Comparison of ENCODE assay signal across 11 mouse cellular contexts in the genomic region with DNA sequence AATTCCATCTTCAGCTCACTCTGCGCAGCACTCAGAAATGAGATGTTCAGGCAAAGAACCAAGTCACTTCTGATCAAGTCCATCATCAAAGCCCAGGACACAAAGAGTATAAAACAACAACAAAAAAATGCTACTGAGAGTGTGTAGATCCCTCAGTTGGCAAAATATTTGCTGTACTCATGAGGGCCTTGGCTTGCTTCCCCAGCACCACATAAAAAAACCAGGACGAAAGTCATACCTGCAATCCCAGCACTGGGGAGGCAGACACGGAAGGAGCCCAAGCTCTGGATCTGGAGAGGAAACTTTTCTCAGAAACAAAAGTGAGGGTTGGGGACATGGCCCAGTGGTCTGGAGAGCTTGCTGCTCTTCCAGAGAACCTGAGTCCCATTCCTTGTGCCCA.
DNase-seq lines count a peak whose midpoint lies in the region; ATAC-seq and TF ChIP-seq lines count a peak whose summit lies in the region.
"Had no signal": no experiment of that assay in that cellular context is flagged by ENCODE, and none has a peak within 500 bp of the region (broad histone marks: within the 10 kb centered on the region; RNA-seq: fewer than 3 reads in every experiment).

No protein-coding gene starts in this region.

- no peak for TF ChIP-seq POLR2A in small intestine, adult 2 months (IDR thresholded peaks at IDR 0.05; ENCODE audit: low read depth, low read length)

- 0 out of 2 replicates have a peak, but pooled peaks cover 3% of the 10 kb centered on the region for H3K9me3 ChIP-seq in intestine, embryonic 14.5 days (ENCODE audit: control insufficient read depth, low read length)
- no peaks in the 10 kb centered on the region for H3K9me3 ChIP-seq in intestine, postnatal 0 days (ENCODE audit: control insufficient read depth)
- H3K9me3 ChIP-seq in neural tube, embryonic 13.5 days, result no peaks in the 10 kb centered on the region
- H3K9me3 ChIP-seq: midbrain, embryonic 12.5 days had no signal

- no peaks in the 10 kb centered on the region for H3K4me1 ChIP-seq in intestine, embryonic 14.5 days (replicated peaks; ENCODE audit: control insufficient read depth, insufficient read depth, low read length)
- H3K4me1 ChIP-seq in intestine, postnatal 0 days (replicated peaks; ENCODE audit: control insufficient read depth, insufficient read depth, low read length), result no peaks in the 10 kb centered on the region
- 0 out of 2 replicates have a peak, but pooled peaks cover 3% of the 10 kb centered on the region for H3K4me1 ChIP-seq in neural tube, embryonic 13.5 days (replicated peaks)
- no peaks in the 10 kb centered on the region; the same call in 1 of the 2 replicates for H3K4me1 ChIP-seq in small intestine, adult 2 months (ENCODE audit: control insufficient read depth, insufficient read depth, insufficient read length, low read length)
- H3K4me1 ChIP-seq: midbrain, embryonic 12.5 days had no signal

- H3K27me3 ChIP-seq in intestine, embryonic 14.5 days (replicated peaks; ENCODE audit: control insufficient read depth, insufficient read depth, low read length), result no peaks in the 10 kb centered on the region
- H3K27me3 ChIP-seq in intestine, postnatal 0 days (replicated peaks; ENCODE audit: control insufficient read depth, insufficient read depth, low read length), result no peaks in the 10 kb centered on the region
- no peaks in the 10 kb centered on the region for H3K27me3 ChIP-seq in neural tube, embryonic 13.5 days
- H3K27me3 ChIP-seq in small intestine, adult 2 months (ENCODE audit: control insufficient read depth, insufficient read depth, low read length), result no peaks in the 10 kb centered on the region
- H3K27me3 ChIP-seq: midbrain, embryonic 12.5 days had no signal

- H3K4me2 ChIP-seq in intestine, embryonic 14.5 days (ENCODE audit: low read length), result no peak overlapping the region
- no peak overlapping the region for H3K4me2 ChIP-seq in intestine, postnatal 0 days (replicated peaks; ENCODE audit: low read depth)
- H3K4me2 ChIP-seq in neural tube, embryonic 13.5 days, result no peak overlapping the region
- H3K4me2 ChIP-seq: midbrain, embryonic 12.5 days had no signal

- no peak overlapping the region for H3K4me3 ChIP-seq in intestine, embryonic 14.5 days (ENCODE audit: low read depth, low read length)
- no peak overlapping the region for H3K4me3 ChIP-seq in intestine, postnatal 0 days (ENCODE audit: low read depth, low read length)
- H3K4me3 ChIP-seq in neural tube, embryonic 13.5 days, result no peak overlapping the region
- H3K4me3 ChIP-seq in small intestine, adult 2 months (ENCODE audit: low read depth, low read length), result no peak overlapping the region
- H3K4me3 ChIP-seq: midbrain, embryonic 12.5 days had no signal

- H3K27ac ChIP-seq in intestine, embryonic 14.5 days (ENCODE audit: low read depth), result 0 out of 2 replicates have a peak overlapping the region, but pooled peaks have one; percentile 51
- no peak overlapping the region for H3K27ac ChIP-seq in intestine, postnatal 0 days (ENCODE audit: low read depth, low read length)
- 0 out of 2 replicates have a peak overlapping the region, but pooled peaks have one; percentile 15 for H3K27ac ChIP-seq in neural tube, embryonic 13.5 days (replicated peaks)
- peak overlapping the region; percentile 28; the same call in 1 of the 2 replicates for H3K27ac ChIP-seq in small intestine, adult 2 months (ENCODE audit: insufficient read depth, low read depth, low read length)
- H3K27ac ChIP-seq: midbrain, embryonic 12.5 days had no signal

- no peak for TF ChIP-seq CTCF in intestine, postnatal 0 days (IDR thresholded peaks at IDR 0.05; ENCODE audit: low read depth)
- TF ChIP-seq CTCF in small intestine, adult 2 months (IDR thresholded peaks at IDR 0.05; ENCODE audit: extremely low read depth, insufficient read length, insufficient replicate concordance, low read depth, low read length), result no peak

- DNase-seq in heart, adult 11 months, result peak; percentile 76
- DNase-seq in heart, adult 8-10 months (ENCODE audit: low spot score), result no peak
- no peak for DNase-seq in intestine, embryonic 14.5 days (ENCODE audit: low spot score)
- no peak for DNase-seq in neural tube, embryonic 10.5 days (ENCODE audit: extremely low spot score, low spot score)
- DNase-seq in spleen, postnatal 36 days (ENCODE audit: low spot score in 2 of 2), result no peak
- DNase-seq: cerebellum, adult 2 months; layer of hippocampus, adult 9-11 months had no signal

- ATAC-seq in intestine, embryonic 14.5 days (replicated peaks; ENCODE audit: low FRiP score, low TSS enrichment, low read depth), result no peak
- ATAC-seq in intestine, postnatal 0 days, result no peak
- ATAC-seq in neural tube, embryonic 13.5 days (ENCODE audit: low read depth), result no peak

- H3K36me3 ChIP-seq in intestine, embryonic 14.5 days (ENCODE audit: control insufficient read depth, insufficient read depth, low read length), result peaks cover 20% of the 10 kb centered on the region; the same call in 1 of the 2 replicates
- H3K36me3 ChIP-seq in intestine, postnatal 0 days (ENCODE audit: control insufficient read depth, insufficient read depth), result peaks cover 22% of the 10 kb centered on the region; the same call in 1 of the 2 replicates
- peaks cover 35% of the 10 kb centered on the region for H3K36me3 ChIP-seq in neural tube, embryonic 13.5 days
- H3K36me3 ChIP-seq in small intestine, adult 2 months (ENCODE audit: control insufficient read depth, insufficient read depth, low read length), result peaks cover 12% of the 10 kb centered on the region

- no peak overlapping the region for H3K9ac ChIP-seq in intestine, embryonic 14.5 days (ENCODE audit: low read length)
- H3K9ac ChIP-seq in intestine, postnatal 0 days (ENCODE audit: low read depth, low read length), result no peak overlapping the region
- no peak overlapping the region for H3K9ac ChIP-seq in neural tube, embryonic 13.5 days
- H3K9ac ChIP-seq: midbrain, embryonic 12.5 days had no signal

- 86% methylated on average over 3 of the region's 3 CpGs for WGBS in intestine, embryonic 14.5 days
- 96% methylated on average over 3 of the region's 3 CpGs for WGBS in intestine, postnatal 0 days
- 99% methylated on average over 3 of the region's 3 CpGs for WGBS in neural tube, embryonic 13.5 days
- WGBS in small intestine, adult 2 months, result 86% methylated on average over 3 of the region's 3 CpGs
